10 mouse cellular contexts compared by ENCODE assay signal in the genomic region with DNA sequence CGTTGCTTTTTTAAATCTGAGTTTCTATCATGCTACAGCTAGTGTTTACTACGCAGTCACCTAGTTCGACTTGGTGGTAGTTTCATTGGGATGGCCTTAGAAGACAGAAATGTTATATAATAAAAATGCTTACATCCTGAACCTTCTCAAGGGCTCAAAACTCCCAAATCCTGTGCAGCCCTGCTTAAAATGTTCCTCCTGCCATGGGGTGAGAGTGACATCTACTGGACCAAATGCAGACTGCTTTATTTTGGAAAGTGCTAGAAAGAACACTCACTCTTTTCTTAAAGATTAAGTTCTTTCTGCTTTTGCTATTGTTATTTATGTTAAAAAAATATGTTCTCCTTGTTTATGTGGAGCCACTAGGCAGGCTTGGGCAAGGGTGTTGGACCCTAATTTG.
DNase-seq lines count a peak whose midpoint lies in the region; ATAC-seq and TF ChIP-seq lines count a peak whose summit lies in the region.
"Had no signal": no experiment of that assay in that cellular context is flagged by ENCODE, and none has a peak within 500 bp of the region (broad histone marks: within the 10 kb centered on the region; RNA-seq: fewer than 3 reads in every experiment).

No protein-coding gene starts in this region.

- TF ChIP-seq CTCF in liver, adult 2 months (IDR thresholded peaks at IDR 0.05; ENCODE audit: low read depth, low read length), result peak; percentile 62

- no peak for TF ChIP-seq POLR2A in liver, adult 2 months (IDR thresholded peaks at IDR 0.05; ENCODE audit: extremely low read depth, insufficient read depth, low read length)

- 60% methylated on average over 3 of the region's 3 CpGs for WGBS in liver, adult 2 months
- WGBS in liver, embryonic 11.5 days, result 65% methylated on average over 3 of the region's 3 CpGs
- WGBS in lung, embryonic 16.5 days, result 50% methylated on average over 3 of the region's 3 CpGs

- H3K4me3 ChIP-seq in liver, adult 2 months (ENCODE audit: insufficient read depth, low read depth, low read length), result no peak overlapping the region
- no peak overlapping the region for H3K4me3 ChIP-seq in liver, embryonic 11.5 days (ENCODE audit: low read depth, low read length)
- no peak overlapping the region for H3K4me3 ChIP-seq in lung, embryonic 16.5 days (ENCODE audit: low read length)
- H3K4me3 ChIP-seq: erythroblast, embryonic 14.5 days; liver, embryonic 15.5 days had no signal

- no peaks in the 10 kb centered on the region for H3K36me3 ChIP-seq in liver, adult 2 months (ENCODE audit: control insufficient read depth, insufficient read depth, low read length)
- no peaks in the 10 kb centered on the region for H3K36me3 ChIP-seq in liver, embryonic 11.5 days (ENCODE audit: control insufficient read depth, insufficient read depth, low read length)
- no peaks in the 10 kb centered on the region for H3K36me3 ChIP-seq in lung, embryonic 16.5 days (ENCODE audit: control insufficient read depth, insufficient read depth, low read length)
- H3K36me3 ChIP-seq: liver, embryonic 15.5 days had no signal

- H3K9me3 ChIP-seq in liver, embryonic 11.5 days (ENCODE audit: control insufficient read depth, low read length), result no peaks in the 10 kb centered on the region
- no peaks in the 10 kb centered on the region for H3K9me3 ChIP-seq in lung, embryonic 16.5 days (ENCODE audit: control insufficient read depth, low read length)
- H3K9me3 ChIP-seq: liver, embryonic 15.5 days had no signal

- H3K79me2 ChIP-seq in liver, adult 2 months (ENCODE audit: control insufficient read depth, insufficient read depth, low read length), result no peaks in the 10 kb centered on the region

- no peak overlapping the region for H3K27ac ChIP-seq in liver, adult 2 months (replicated peaks; ENCODE audit: insufficient read depth, low read depth, low read length)
- no peak overlapping the region for H3K27ac ChIP-seq in liver, embryonic 11.5 days (ENCODE audit: low read depth, low read length)
- no peak overlapping the region for H3K27ac ChIP-seq in lung, embryonic 16.5 days (ENCODE audit: low read length)
- H3K27ac ChIP-seq: liver, embryonic 15.5 days had no signal

- no peak overlapping the region for H3K4me2 ChIP-seq in liver, embryonic 11.5 days
- no peak overlapping the region for H3K4me2 ChIP-seq in lung, embryonic 16.5 days (ENCODE audit: low read depth, low read length)
- H3K4me2 ChIP-seq: liver, embryonic 15.5 days had no signal

- ATAC-seq in liver, embryonic 11.5 days (replicated peaks; ENCODE audit: low FRiP score), result no peak
- peak; percentile 88 for ATAC-seq in granulocyte monocyte progenitor cell, adult 5-6 weeks (replicated peaks; ENCODE audit: poor library complexity, severe bottlenecking)
- ATAC-seq in lung, embryonic 16.5 days (ENCODE audit: low read depth), result 0 out of 2 replicates have a peak, but pooled peaks have one; percentile 31

- no peaks in the 10 kb centered on the region for H3K4me1 ChIP-seq in liver, adult 2 months (ENCODE audit: control insufficient read depth, insufficient read depth, low read length)
- no peaks in the 10 kb centered on the region for H3K4me1 ChIP-seq in liver, embryonic 11.5 days (replicated peaks; ENCODE audit: control insufficient read depth, insufficient read depth, low read length)
- no peaks in the 10 kb centered on the region for H3K4me1 ChIP-seq in lung, embryonic 16.5 days (replicated peaks; ENCODE audit: control insufficient read depth, insufficient read depth, low read length)
- H3K4me1 ChIP-seq: liver, embryonic 15.5 days had no signal

- peak; percentile 20 for DNase-seq in adrenal gland, adult 2 months
- no peak for DNase-seq in adrenal gland, postnatal 25 days
- peak; percentile 19 for DNase-seq in liver, adult 2 months (ENCODE audit: extremely low read depth, low read depth, low spot score)
- DNase-seq in liver, embryonic 11.5 days (ENCODE audit: low spot score), result no peak
- peak; percentile 78 for DNase-seq in brain, adult 2 months (ENCODE audit: low read depth, low spot score)
- DNase-seq in right cerebral cortex, postnatal 4 days, result peak; percentile 20

- no peaks in the 10 kb centered on the region for H3K27me3 ChIP-seq in liver, adult 2 months (ENCODE audit: control insufficient read depth, insufficient read depth, low read length)
- H3K27me3 ChIP-seq in liver, embryonic 11.5 days (replicated peaks; ENCODE audit: control insufficient read depth, insufficient read depth, low read length), result peaks cover 4% of the 10 kb centered on the region; the same call in 1 of the 2 replicates
- no peaks in the 10 kb centered on the region; the same call in 1 of the 2 replicates for H3K27me3 ChIP-seq in lung, embryonic 16.5 days (ENCODE audit: control insufficient read depth, insufficient read depth, low read depth, low read length)
- H3K27me3 ChIP-seq: liver, embryonic 15.5 days had no signal

- no peak overlapping the region for H3K9ac ChIP-seq in liver, adult 2 months (ENCODE audit: low read depth, low read length)
- H3K9ac ChIP-seq in liver, embryonic 11.5 days (ENCODE audit: low read depth, low read length), result no peak overlapping the region
- H3K9ac ChIP-seq in lung, embryonic 16.5 days (ENCODE audit: low read length), result no peak overlapping the region
- H3K9ac ChIP-seq: liver, embryonic 15.5 days had no signal

Comparison
In these comparisons a context has a peak if more than half of its experiments do, and no peak if none do; other contexts are left out.
1. DNase-seq: peak in adrenal gland, adult 2 months (single experiment), liver, adult 2 months (single experiment), brain, adult 2 months (single experiment) and right cerebral cortex, postnatal 4 days (single experiment); none in adrenal gland, postnatal 25 days (single experiment) and liver, embryonic 11.5 days (single experiment).